In genomic region chr10:40302140-40302985, GRCm38 (mm10) we compare ENCODE assay signal across 8 mouse cellular contexts. TPM values are rescaled to one million over a fixed set of nuclear protein-coding genes. Genes with fewer than 3 reads are reported as not detected.
DNase-seq lines count a peak whose midpoint lies in the region; ATAC-seq lines count a peak whose summit lies in the region.

Gene Amd1, minus strand, starts transcription at chr10:40302186.

- no peaks in the 10 kb centered on the region for H3K27me3 ChIP-seq in hindbrain, embryonic 16.5 days (replicated peaks; ENCODE audit: control insufficient read depth, insufficient read depth, low read length)

- WGBS in hindbrain, embryonic 16.5 days: under 1% methylated on average over 55 of the region's 55 CpGs
- WGBS in macrophage (ENCODE audit: missing documents): under 1% methylated on average over 55 of the region's 55 CpGs

- H3K9me3 ChIP-seq in hindbrain, embryonic 16.5 days (ENCODE audit: control insufficient read depth, low read length): no peaks in the 10 kb centered on the region

- no peaks in the 10 kb centered on the region for H3K36me3 ChIP-seq in hindbrain, embryonic 16.5 days (ENCODE audit: control insufficient read depth, insufficient read depth, low read length)
- H3K36me3 ChIP-seq in macrophage (ENCODE audit: inconsistent target): no peaks in the 10 kb centered on the region

- ATAC-seq in hindbrain, embryonic 16.5 days: peak; percentile 98

- H3K4me2 ChIP-seq in hindbrain, embryonic 16.5 days (ENCODE audit: low read length): peak within 1 kb of the TSS; percentile 80

- peak within 1 kb of the TSS; percentile 99 for H3K9ac ChIP-seq in hindbrain, embryonic 16.5 days (ENCODE audit: low read depth, low read length)

- peak; percentile 96 for DNase-seq in WW6 (ENCODE audit: low read depth, low spot score)
- peak; percentile 99 to 100 for DNase-seq in cerebellum, postnatal 4 days (ENCODE audit: low spot score in 2 of 2)
- peak; percentile 100 for DNase-seq in gastrocnemius, adult 18-20 months (ENCODE audit: low spot score)
- DNase-seq in left cerebral cortex, adult 18-20 months (ENCODE audit: low spot score in 2 of 2): peak; percentile 100
- peak; percentile 100 for DNase-seq in right cerebral cortex, adult 18-20 months
- peak; percentile 100 for DNase-seq in urinary bladder, postnatal 10 days (ENCODE audit: low spot score)

- peaks cover 37% of the 10 kb centered on the region for H3K79me2 ChIP-seq in macrophage (ENCODE audit: inconsistent target)

- peaks cover 11% of the 10 kb centered on the region for H3K4me1 ChIP-seq in hindbrain, embryonic 16.5 days (ENCODE audit: control insufficient read depth, insufficient read depth, low read depth, low read length)

- H3K27ac ChIP-seq in hindbrain, embryonic 16.5 days (ENCODE audit: low read depth, low read length): peak within 1 kb of the TSS; percentile 95
- H3K27ac ChIP-seq in macrophage: peak within 1 kb of the TSS; percentile 69

- H3K4me3 ChIP-seq in hindbrain, embryonic 16.5 days (ENCODE audit: low read length): peak within 1 kb of the TSS; percentile 96
- peak within 1 kb of the TSS; percentile 86 for H3K4me3 ChIP-seq in macrophage (ENCODE audit: inconsistent target)

RNA-seq across cellular contexts. Expression of gene Amd1, which starts in this region (rescaled TPM):
- total RNA-seq in gastrocnemius, adult 18-20 months (2021): 100 to 1,000 TPM; 133 to 436 TPM
- 35.5 and 40.4 TPM in 2 replicates for polyA plus RNA-seq in hindbrain, embryonic 16.5 days (2015; fragmentation: Nextera tagmentation; extraction: Ambion mirVana)
- total RNA-seq in left cerebral cortex, adult 18-20 months (2021): 10 to 100 TPM; 88.6 to 92.4 TPM
- total RNA-seq in macrophage (2018; cell fraction: chromatin; rRNA removed): 10 to 100 TPM in 21 of 26 experiments, 1 to 10 TPM in 5; 7.0 to 52.8 (median 22.2) TPM
- 10 to 100 TPM; 27.3 to 55.4 (median 42.0) TPM for total RNA-seq in macrophage (2018; cell fraction: cytosol; rRNA removed)
- 10 to 100 TPM; 14.4 to 59.7 (median 29.2) TPM for total RNA-seq in macrophage (2018; cell fraction: nucleus; rRNA removed)
- polyA plus RNA-seq in macrophage (2018): 35.2 to 73.4 TPM (median 38.5 TPM) in 3 replicates

Comparison
In these comparisons a context has a peak if more than half of its experiments do, and no peak if none do; other contexts are left out.
1. Peak in every context shown above with its lines: DNase-seq, ATAC-seq, H3K4me3 ChIP-seq and H3K27ac ChIP-seq.